Mouse (Mus musculus) cerebellum, adult 2 months (tissue): Measurements from ENCODE around the gene Cdh3.
"Not testable (repeated sequence)": the region's sequence is repeated elsewhere in the genome, so short reads cannot be mapped to it uniquely, and the experiment has no call there.

ENCODE experiments used
- CTCF ChIP-seq: fragments of 200-500 bp; IDR thresholded peaks from 2 replicates; pipeline ENCODE4 v1.5.1; 2011; ENCODE audit warnings: low read depth, mild to moderate bottlenecking, control low read depth, low read length, moderate library complexity, borderline replicate concordance; ENCODE audit not compliant: insufficient read depth
- POLR2A ChIP-seq: fragments of 200-500 bp; IDR thresholded peaks from 2 replicates; pipeline ENCODE4 v1.6.1; 2011; ENCODE audit warnings: low read length, control low read depth, borderline replicate concordance; ENCODE audit not compliant: insufficient read depth

GRCm38 (mm10) chr8:106572175-106572574 lies 61.5 kb downstream of the Cdh3 start:
- TF ChIP-seq CTCF, POLR2A: not testable (repeated sequence)
